In genomic region chr6:30675281-30675771, GRCm38 (mm10) we compare ENCODE assay signal across 8 mouse cellular contexts. TPM values are rescaled to one million over a fixed set of nuclear protein-coding genes. Genes with fewer than 3 reads are reported as not detected.
DNase-seq lines count a peak whose midpoint lies in the region; ATAC-seq and TF ChIP-seq lines count a peak whose summit lies in the region.

No protein-coding gene starts in this region.

- peak overlapping the region; percentile 45 for H3K9ac ChIP-seq in kidney, embryonic 15.5 days
- peak overlapping the region; percentile 45 for H3K9ac ChIP-seq in forebrain, postnatal 0 days
- peak overlapping the region; percentile 57 for H3K9ac ChIP-seq in hindbrain, embryonic 16.5 days (ENCODE audit: low read depth, low read length)
- H3K9ac ChIP-seq in midbrain, embryonic 14.5 days (replicated peaks; ENCODE audit: low read length), result peak overlapping the region; percentile 43

- peak overlapping the region; percentile 97 for H3K27ac ChIP-seq in kidney, embryonic 15.5 days
- H3K27ac ChIP-seq in kidney, adult 2 months (ENCODE audit: insufficient read depth, low read depth, low read length), result no peak overlapping the region
- peak overlapping the region; percentile 88 for H3K27ac ChIP-seq in forebrain, postnatal 0 days (ENCODE audit: low read depth, low read length)
- peak overlapping the region; percentile 90 for H3K27ac ChIP-seq in hindbrain, embryonic 16.5 days (ENCODE audit: low read depth, low read length)
- H3K27ac ChIP-seq in midbrain, embryonic 14.5 days (replicated peaks; ENCODE audit: low read depth, low read length), result peak overlapping the region; percentile 91

- peaks cover 61% of the 10 kb centered on the region for H3K4me1 ChIP-seq in kidney, embryonic 15.5 days
- peaks cover 2% of the 10 kb centered on the region; the same call in 1 of the 2 replicates for H3K4me1 ChIP-seq in kidney, adult 2 months (ENCODE audit: control insufficient read depth, insufficient read depth, low read length)
- peaks cover 29% of the 10 kb centered on the region for H3K4me1 ChIP-seq in forebrain, postnatal 0 days (ENCODE audit: insufficient read depth)
- H3K4me1 ChIP-seq in hindbrain, embryonic 16.5 days (ENCODE audit: control insufficient read depth, insufficient read depth, low read depth, low read length), result peaks cover 33% of the 10 kb centered on the region
- peaks cover 54% of the 10 kb centered on the region for H3K4me1 ChIP-seq in midbrain, embryonic 14.5 days (ENCODE audit: control insufficient read depth, insufficient read depth, low read length)

- H3K27me3 ChIP-seq in kidney, embryonic 15.5 days, result no peaks in the 10 kb centered on the region
- H3K27me3 ChIP-seq in kidney, adult 2 months (replicated peaks; ENCODE audit: control insufficient read depth, insufficient read depth, low read length), result no peaks in the 10 kb centered on the region
- no peaks in the 10 kb centered on the region for H3K27me3 ChIP-seq in forebrain, postnatal 0 days (ENCODE audit: insufficient read depth, low read length)
- no peaks in the 10 kb centered on the region for H3K27me3 ChIP-seq in hindbrain, embryonic 16.5 days (replicated peaks; ENCODE audit: control insufficient read depth, insufficient read depth, low read length)
- H3K27me3 ChIP-seq in midbrain, embryonic 14.5 days (ENCODE audit: control insufficient read depth, insufficient read depth, low read length), result no peaks in the 10 kb centered on the region

- peak; percentile 53; the same call in 1 of the 2 replicates for ATAC-seq in kidney, embryonic 15.5 days (replicated peaks; ENCODE audit: low FRiP score)
- peak; percentile 75 for ATAC-seq in forebrain, postnatal 0 days
- peak; percentile 67 for ATAC-seq in hindbrain, embryonic 16.5 days
- ATAC-seq in midbrain, embryonic 14.5 days (ENCODE audit: low FRiP score, low TSS enrichment), result peak; percentile 59

- H3K36me3 ChIP-seq in kidney, embryonic 15.5 days, result no peaks in the 10 kb centered on the region
- H3K36me3 ChIP-seq in kidney, adult 2 months (ENCODE audit: control insufficient read depth, insufficient read depth, low read length), result no peaks in the 10 kb centered on the region
- H3K36me3 ChIP-seq in forebrain, postnatal 0 days (ENCODE audit: insufficient read depth), result no peaks in the 10 kb centered on the region
- H3K36me3 ChIP-seq in hindbrain, embryonic 16.5 days (ENCODE audit: control insufficient read depth, insufficient read depth, low read length), result no peaks in the 10 kb centered on the region
- no peaks in the 10 kb centered on the region for H3K36me3 ChIP-seq in midbrain, embryonic 14.5 days (ENCODE audit: control insufficient read depth, insufficient read depth, low read length)

- H3K4me3 ChIP-seq in kidney, embryonic 15.5 days (replicated peaks), result no peak overlapping the region
- no peak overlapping the region for H3K4me3 ChIP-seq in kidney, adult 2 months (ENCODE audit: insufficient read depth, low read depth, low read length)
- no peak overlapping the region for H3K4me3 ChIP-seq in forebrain, postnatal 0 days (ENCODE audit: low read depth, low read length)
- no peak overlapping the region for H3K4me3 ChIP-seq in hindbrain, embryonic 16.5 days (ENCODE audit: low read length)
- no peak overlapping the region for H3K4me3 ChIP-seq in midbrain, embryonic 14.5 days (replicated peaks; ENCODE audit: low read depth, low read length)

- TF ChIP-seq POLR2A in kidney, adult 2 months (IDR thresholded peaks at IDR 0.05; ENCODE audit: low read depth, low read length), result no peak

- no peak for DNase-seq in kidney, adult 2 months
- DNase-seq in brain, adult 2 months (ENCODE audit: low read depth, low spot score), result peak; percentile 50
- DNase-seq in forebrain, postnatal 0 days, result peak; percentile 76
- DNase-seq in midbrain, embryonic 14.5 days, result peak; percentile 67
- no peak for DNase-seq in spleen, postnatal 10 days (ENCODE audit: low spot score in 2 of 2)
- DNase-seq in frontal cortex, adult 2 months (ENCODE audit: extremely low spot score in 1 of 2, low spot score in 1 of 2), result no peak

- no peaks in the 10 kb centered on the region for H3K9me3 ChIP-seq in kidney, embryonic 15.5 days (replicated peaks)
- H3K9me3 ChIP-seq in forebrain, postnatal 0 days (ENCODE audit: low read length), result no peaks in the 10 kb centered on the region
- H3K9me3 ChIP-seq in hindbrain, embryonic 16.5 days (ENCODE audit: control insufficient read depth, low read length), result no peaks in the 10 kb centered on the region
- no peaks in the 10 kb centered on the region for H3K9me3 ChIP-seq in midbrain, embryonic 14.5 days (ENCODE audit: control insufficient read depth, low read length)

- WGBS in kidney, embryonic 15.5 days, result 23% methylated on average over 11 of the region's 11 CpGs
- 41% methylated on average over 11 of the region's 11 CpGs for WGBS in kidney, adult 2 months
- 6% methylated on average over 11 of the region's 11 CpGs for WGBS in forebrain, postnatal 0 days
- WGBS in hindbrain, embryonic 16.5 days, result 6% methylated on average over 11 of the region's 11 CpGs
- WGBS in midbrain, embryonic 14.5 days, result 3% methylated on average over 11 of the region's 11 CpGs

- peak overlapping the region; percentile 44 for H3K4me2 ChIP-seq in kidney, embryonic 15.5 days
- peak overlapping the region; percentile 41 for H3K4me2 ChIP-seq in forebrain, postnatal 0 days (ENCODE audit: low read depth)
- H3K4me2 ChIP-seq in hindbrain, embryonic 16.5 days (ENCODE audit: low read length), result peak overlapping the region; percentile 46
- H3K4me2 ChIP-seq in midbrain, embryonic 14.5 days (ENCODE audit: low read length), result peak overlapping the region; percentile 38

- no peak for TF ChIP-seq CTCF in kidney, adult 2 months (conservative IDR thresholded peaks at IDR 0.05; ENCODE audit: insufficient read depth, insufficient read length, low read depth, low read length)
- TF ChIP-seq CTCF in forebrain, postnatal 0 days (IDR thresholded peaks at IDR 0.05; ENCODE audit: low read depth), result no peak

RNA-seq across cellular contexts. Expression of gene Cep41, which starts 18.2 kb away (rescaled TPM):
- polyA plus RNA-seq in kidney, embryonic 15.5 days (2015; fragmentation: Nextera tagmentation; extraction: Ambion mirVana), result 23.5 and 24.9 TPM in 2 replicates
- polyA plus RNA-seq in kidney, adult 2 months (2012; rRNA removed), result 2.6 and 2.9 TPM in 2 replicates
- total RNA-seq in forebrain, postnatal 0 days (2014; rRNA removed), result 10.2 and 14.1 TPM in 2 replicates
- 8.8 and 10.6 TPM in 2 replicates for polyA plus RNA-seq in forebrain, postnatal 0 days (2015; fragmentation: Nextera tagmentation; extraction: Ambion mirVana)
- 10.4 and 14.1 TPM in 2 replicates for polyA plus RNA-seq in hindbrain, embryonic 16.5 days (2015; fragmentation: Nextera tagmentation; extraction: Ambion mirVana)
- polyA plus RNA-seq in midbrain, embryonic 14.5 days (2014; fragmentation: Nextera tagmentation; extraction: Ambion mirVana), result 13.3 and 14.2 TPM in 2 replicates
- polyA plus RNA-seq in frontal cortex, adult 2 months (2012; rRNA removed), result 6.1 and 7.6 TPM in 2 replicates

RNA-seq across cellular contexts. Expression of gene Cpa1, which starts 36.3 kb away (rescaled TPM):
- 1.8 and 3.0 TPM in 2 replicates for polyA plus RNA-seq in kidney, embryonic 15.5 days (2015; fragmentation: Nextera tagmentation; extraction: Ambion mirVana)
- polyA plus RNA-seq in kidney, adult 2 months (2012; rRNA removed), result 0.11 TPM in 1 of 2 replicates, not detected in the other
- total RNA-seq in forebrain, postnatal 0 days (2014; rRNA removed), result 1.1 TPM in 1 of 2 replicates, not detected in the other
- polyA plus RNA-seq in forebrain, postnatal 0 days (2015; fragmentation: Nextera tagmentation; extraction: Ambion mirVana), result 0.29 and 0.69 TPM in 2 replicates
- polyA plus RNA-seq in hindbrain, embryonic 16.5 days (2015; fragmentation: Nextera tagmentation; extraction: Ambion mirVana), result 0.85 and 0.90 TPM in 2 replicates
- 0.50 and 0.61 TPM in 2 replicates for polyA plus RNA-seq in midbrain, embryonic 14.5 days (2014; fragmentation: Nextera tagmentation; extraction: Ambion mirVana)
- 0.13 TPM in 1 of 2 replicates, not detected in the other for polyA plus RNA-seq in frontal cortex, adult 2 months (2012; rRNA removed)

RNA-seq across cellular contexts. Expression of gene Mest, which starts 48.0 kb away (rescaled TPM):
- 2,036 and 2,131 TPM in 2 replicates for polyA plus RNA-seq in kidney, embryonic 15.5 days (2015; fragmentation: Nextera tagmentation; extraction: Ambion mirVana)
- 8.4 and 16.5 TPM in 2 replicates for polyA plus RNA-seq in kidney, adult 2 months (2012; rRNA removed)
- total RNA-seq in forebrain, postnatal 0 days (2014; rRNA removed), result 127 and 212 TPM in 2 replicates
- polyA plus RNA-seq in forebrain, postnatal 0 days (2015; fragmentation: Nextera tagmentation; extraction: Ambion mirVana), result 90.4 and 146 TPM in 2 replicates
- polyA plus RNA-seq in hindbrain, embryonic 16.5 days (2015; fragmentation: Nextera tagmentation; extraction: Ambion mirVana), result 303 and 331 TPM in 2 replicates
- polyA plus RNA-seq in midbrain, embryonic 14.5 days (2014; fragmentation: Nextera tagmentation; extraction: Ambion mirVana), result 297 and 402 TPM in 2 replicates
- 53.9 and 57.8 TPM in 2 replicates for polyA plus RNA-seq in frontal cortex, adult 2 months (2012; rRNA removed)

Comparison
In these comparisons a context has a peak if more than half of its experiments do, and no peak if none do; other contexts are left out.
1. DNase-seq: peak in brain, adult 2 months (single experiment), forebrain, postnatal 0 days (single experiment) and midbrain, embryonic 14.5 days (single experiment); none in kidney, adult 2 months (single experiment), spleen, postnatal 10 days (0 of 2) and frontal cortex, adult 2 months (0 of 2).
2. Peak in every context shown above with its lines, with median percentiles within 50 percentile points of each other: ATAC-seq, H3K4me2 ChIP-seq and H3K9ac ChIP-seq.